Mouse (Mus musculus): ENCODE results near the gene Dido1.

Gene Dido1

GRCm38 (mm10) chr2:180709923-180710272, at the start of gene Dido1, which contains the start of gene Gid8:
Dido1 (minus strand) TSS chr2:180709999.
Gid8 (plus strand) TSS chr2:180710117.
- in situ Hi-C loops (cut with MboI; ENCODE audit: low pct_unique_long_range_greater_than_20kb in 1 of 2, low sequenced_read_pairs in 2 of 2, unreplicated experiment in 1 of 2), result no loop called here

- in situ Hi-C loops (cut with MboI; ENCODE audit: low pct_unique_long_range_greater_than_20kb in 1 of 2, low sequenced_read_pairs in 2 of 2, unreplicated experiment in 1 of 2), result loop anchor here in 1 of 2 experiments (25.0 kb wide), 1 partner anchor 296 kb away; the partner anchor contains the start of gene Slco4a1
These were observed 48.9 kb upstream of the Dido1 start for GRCm38 (mm10) chr2:180758513-180759263.

- in situ Hi-C loops (cut with MboI; ENCODE audit: low pct_unique_long_range_greater_than_20kb in 1 of 2, low sequenced_read_pairs in 2 of 2, unreplicated experiment in 1 of 2), result loop anchor here in 1 of 2 experiments (25.0 kb wide), 1 partner anchor 294 kb away; the partner anchor contains the start of gene Slco4a1
These were observed 47.0 kb upstream of the Dido1 start for GRCm38 (mm10) chr2:180756786-180757185.

GRCm38 (mm10) chr2:180755896-180756295, 46.1 kb upstream of the Dido1 start:
- in situ Hi-C loops (cut with MboI; ENCODE audit: low pct_unique_long_range_greater_than_20kb in 1 of 2, low sequenced_read_pairs in 2 of 2, unreplicated experiment in 1 of 2), result loop anchor here in 1 of 2 experiments (25.0 kb wide), 1 partner anchor 294 kb away; the partner anchor contains the start of gene Slco4a1

GRCm38 (mm10) chr2:180754976-180755688, 45.3 kb upstream of the Dido1 start:
- in situ Hi-C loops (cut with MboI; ENCODE audit: low pct_unique_long_range_greater_than_20kb in 1 of 2, low sequenced_read_pairs in 2 of 2, unreplicated experiment in 1 of 2), result loop anchor here in 1 of 2 experiments (25.0 kb wide), 1 partner anchor 293 kb away; the partner anchor contains the start of gene Slco4a1

GRCm38 (mm10) chr2:180748904-180749303, 39.1 kb upstream of the Dido1 start:
- in situ Hi-C loops (cut with MboI; ENCODE audit: low pct_unique_long_range_greater_than_20kb in 1 of 2, low sequenced_read_pairs in 2 of 2, unreplicated experiment in 1 of 2), result no loop called here

GRCm38 (mm10) chr2:180746569-180747192, 36.9 kb upstream of the Dido1 start:
- in situ Hi-C loops (cut with MboI; ENCODE audit: low pct_unique_long_range_greater_than_20kb in 1 of 2, low sequenced_read_pairs in 2 of 2, unreplicated experiment in 1 of 2), result no loop called here

GRCm38 (mm10) chr2:180745248-180745927, 35.6 kb upstream of the Dido1 start:
- in situ Hi-C loops (cut with MboI; ENCODE audit: low pct_unique_long_range_greater_than_20kb in 1 of 2, low sequenced_read_pairs in 2 of 2, unreplicated experiment in 1 of 2), result no loop called here

GRCm38 (mm10) chr2:180743321-180743720, 33.5 kb upstream of the Dido1 start:
- in situ Hi-C loops (cut with MboI; ENCODE audit: low pct_unique_long_range_greater_than_20kb in 1 of 2, low sequenced_read_pairs in 2 of 2, unreplicated experiment in 1 of 2), result loop anchor here in 1 of 2 experiments (5.0 kb wide), 1 partner anchor 41 kb away; no protein-coding TSS in a partner anchor

- in situ Hi-C loops (cut with MboI; ENCODE audit: low pct_unique_long_range_greater_than_20kb in 1 of 2, low sequenced_read_pairs in 2 of 2, unreplicated experiment in 1 of 2), result loop anchor here in 1 of 2 experiments (5.0 kb wide), 1 partner anchor 41 kb away; no protein-coding TSS in a partner anchor
These were observed 33.0 kb upstream of the Dido1 start for GRCm38 (mm10) chr2:180742820-180743219.

GRCm38 (mm10) chr2:180741421-180741820, 31.6 kb upstream of the Dido1 start:
- in situ Hi-C loops (cut with MboI; ENCODE audit: low pct_unique_long_range_greater_than_20kb in 1 of 2, low sequenced_read_pairs in 2 of 2, unreplicated experiment in 1 of 2), result loop anchor here in 1 of 2 experiments (5.0 kb wide), 1 partner anchor 39 kb away; no protein-coding TSS in a partner anchor

- in situ Hi-C loops (cut with MboI; ENCODE audit: low pct_unique_long_range_greater_than_20kb in 1 of 2, low sequenced_read_pairs in 2 of 2, unreplicated experiment in 1 of 2), result loop anchor here in 1 of 2 experiments (5.0 kb wide), 1 partner anchor 38 kb away; no protein-coding TSS in a partner anchor
These were observed 30.6 kb upstream of the Dido1 start for GRCm38 (mm10) chr2:180740349-180740748.

GRCm38 (mm10) chr2:180737984-180738383, 28.2 kb upstream of the Dido1 start:
- in situ Hi-C loops (cut with MboI; ENCODE audit: low pct_unique_long_range_greater_than_20kb in 1 of 2, low sequenced_read_pairs in 2 of 2, unreplicated experiment in 1 of 2), result no loop called here

- in situ Hi-C loops (cut with MboI; ENCODE audit: low pct_unique_long_range_greater_than_20kb in 1 of 2, low sequenced_read_pairs in 2 of 2, unreplicated experiment in 1 of 2), result no loop called here
These were observed 25.4 kb upstream of the Dido1 start for GRCm38 (mm10) chr2:180735232-180735631.

GRCm38 (mm10) chr2:180731984-180732383, 22.2 kb upstream of the Dido1 start:
- in situ Hi-C loops (cut with MboI; ENCODE audit: low pct_unique_long_range_greater_than_20kb in 1 of 2, low sequenced_read_pairs in 2 of 2, unreplicated experiment in 1 of 2), result no loop called here

- in situ Hi-C loops (cut with MboI; ENCODE audit: low pct_unique_long_range_greater_than_20kb in 1 of 2, low sequenced_read_pairs in 2 of 2, unreplicated experiment in 1 of 2), result no loop called here
These were observed 21.2 kb upstream of the Dido1 start for GRCm38 (mm10) chr2:180731036-180731435.

- in situ Hi-C loops (cut with MboI; ENCODE audit: low pct_unique_long_range_greater_than_20kb in 1 of 2, low sequenced_read_pairs in 2 of 2, unreplicated experiment in 1 of 2), result no loop called here
These were observed 17.8 kb upstream of the Dido1 start for GRCm38 (mm10) chr2:180727613-180728021.

Measured in mouse embryonic stem cell (cell line).